Mouse (Mus musculus): ENCODE measurements around the gene Pdgfa.
A peak's percentile ranks its signal among the peaks of the same experiment; 100 is the strongest.

Gene Pdgfa

GRCm38 (mm10) chr5:138953986-138954385 lies 43.2 kb downstream of the Pdgfa start:
- no peak for DNase-seq (ENCODE audit: low spot score in 2 of 2)

GRCm38 (mm10) chr5:138952969-138953368 lies 44.2 kb downstream of the Pdgfa start:
- DNase-seq (ENCODE audit: low spot score in 2 of 2) = no peak

GRCm38 (mm10) chr5:138951305-138951704 lies 45.9 kb downstream of the Pdgfa start:
- DNase-seq (ENCODE audit: low spot score in 2 of 2) = no peak

- DNase-seq (ENCODE audit: low spot score in 2 of 2) = no peak
Observed at GRCm38 (mm10) chr5:138949165-138949564, 48.0 kb downstream of the Pdgfa start.

- DNase-seq (ENCODE audit: low spot score in 2 of 2) = peak in 1 of 2 experiments; percentile 14
Observed at GRCm38 (mm10) chr5:138948031-138948980, 48.9 kb downstream of the Pdgfa start.

GRCm38 (mm10) chr5:138947487-138947886 lies 49.7 kb downstream of the Pdgfa start:
- no peak for DNase-seq (ENCODE audit: low spot score in 2 of 2)

- DNase-seq (ENCODE audit: low spot score in 2 of 2) = no peak
Observed at GRCm38 (mm10) chr5:138946931-138947330, 50.2 kb downstream of the Pdgfa start.

- DNase-seq (ENCODE audit: low spot score in 2 of 2) = no peak
Observed at GRCm38 (mm10) chr5:138945011-138945410, 52.2 kb downstream of the Pdgfa start.

GRCm38 (mm10) chr5:138944551-138944950 lies 52.6 kb downstream of the Pdgfa start:
- no peak for DNase-seq (ENCODE audit: low spot score in 2 of 2)

- DNase-seq (ENCODE audit: low spot score in 2 of 2) = no peak
Observed at GRCm38 (mm10) chr5:138941842-138942241, 55.3 kb downstream of the Pdgfa start.

GRCm38 (mm10) chr5:138940576-138940975 lies 56.6 kb downstream of the Pdgfa start:
- no peak for DNase-seq (ENCODE audit: low spot score in 2 of 2)

- no peak for DNase-seq (ENCODE audit: low spot score in 2 of 2)
Observed at GRCm38 (mm10) chr5:138938572-138939163, 58.5 kb downstream of the Pdgfa start.

- no peak for DNase-seq (ENCODE audit: low spot score in 2 of 2)
Observed at GRCm38 (mm10) chr5:138936399-138937089, 60.6 kb downstream of the Pdgfa start.

GRCm38 (mm10) chr5:138934540-138934939 lies 62.6 kb downstream of the Pdgfa start:
- no peak for DNase-seq (ENCODE audit: low spot score in 2 of 2)

- DNase-seq (ENCODE audit: low spot score in 2 of 2) = no peak
Observed at GRCm38 (mm10) chr5:138932460-138933432, 64.4 kb downstream of the Pdgfa start.

- no peak for DNase-seq (ENCODE audit: low spot score in 2 of 2)
Observed at GRCm38 (mm10) chr5:138931836-138932235, 65.3 kb downstream of the Pdgfa start.

- no peak for DNase-seq (ENCODE audit: low spot score in 2 of 2)
Observed at GRCm38 (mm10) chr5:138929879-138930507, 67.2 kb downstream of the Pdgfa start.
